Mouse (Mus musculus): ENCODE measurements at regions not wholly inside any gene's neighbourhood (a gene's known extent, or its start where the extent isn't known, plus 50 kb on each side); places are given as distances from the start of the nearest gene placed in this dataset.

- Histone ChIP-seq H3K9ac (replicated peaks) (no peak overlapping the region), H3K36me3 (no peaks in the 10 kb centered on the region), H3K27me3 (replicated peaks) (no peaks in the 10 kb centered on the region), H3K4me2 (no peak overlapping the region), H3K4me3 (replicated peaks) (no peak overlapping the region), H3K4me1 (no peaks in the 10 kb centered on the region), H3K9me3 (replicated peaks) (no peaks in the 10 kb centered on the region), H3K27ac (replicated peaks) (no peak overlapping the region)
- no peak for ATAC-seq (ENCODE audit: low FRiP score)
- WGBS: 41% methylated on average over 1 of the region's 1 CpGs
These were observed 259.7 kb upstream of the Erbb4 start for GRCm38 (mm10) chr1:69367531-69367930.

- H3K9ac ChIP-seq (replicated peaks): no peak overlapping the region
- H3K4me1 ChIP-seq: no peaks in the 10 kb centered on the region
- ATAC-seq (ENCODE audit: low FRiP score): no peak
- no peaks in the 10 kb centered on the region for H3K36me3 ChIP-seq
- H3K27me3 ChIP-seq (replicated peaks): no peaks in the 10 kb centered on the region
- H3K4me2 ChIP-seq: no peak overlapping the region
- H3K4me3 ChIP-seq (replicated peaks): no peak overlapping the region
- no peak overlapping the region for H3K27ac ChIP-seq (replicated peaks)
- no peaks in the 10 kb centered on the region for H3K9me3 ChIP-seq (replicated peaks)
These were observed 256.2 kb upstream of the Erbb4 start for GRCm38 (mm10) chr1:69364069-69364468.

- Histone ChIP-seq H3K4me2 (no peak overlapping the region), H3K4me3 (replicated peaks) (no peak overlapping the region), H3K27me3 (replicated peaks) (no peaks in the 10 kb centered on the region), H3K9ac (replicated peaks) (no peak overlapping the region), H3K9me3 (replicated peaks) (no peaks in the 10 kb centered on the region), H3K27ac (replicated peaks) (no peak overlapping the region), H3K4me1 (no peaks in the 10 kb centered on the region), H3K36me3 (no peaks in the 10 kb centered on the region)
- WGBS: 85% methylated on average over 7 of the region's 7 CpGs
- ATAC-seq (ENCODE audit: low FRiP score): no peak
These were observed 249.7 kb upstream of the Erbb4 start for GRCm38 (mm10) chr1:69357548-69357947.

GRCm38 (mm10) chr1:69350417-69350816, 242.6 kb upstream of the Erbb4 start:
- WGBS: 92% methylated on average over 2 of the region's 2 CpGs

GRCm38 (mm10) chr1:69349826-69350225, 242.0 kb upstream of the Erbb4 start:
- Histone ChIP-seq H3K27me3 (replicated peaks) (no peaks in the 10 kb centered on the region), H3K36me3 (no peaks in the 10 kb centered on the region), H3K4me1 (no peaks in the 10 kb centered on the region), H3K27ac (replicated peaks) (no peak overlapping the region), H3K9me3 (replicated peaks) (no peaks in the 10 kb centered on the region), H3K4me3 (replicated peaks) (no peak overlapping the region), H3K9ac (replicated peaks) (no peak overlapping the region), H3K4me2 (no peak overlapping the region)
- no peak for ATAC-seq (ENCODE audit: low FRiP score)
- WGBS: 93% methylated on average over 6 of the region's 6 CpGs

More at GRCm38 (mm10) chr1:69350417-69350816, 242.6 kb upstream of the Erbb4 start:
- H3K4me2 ChIP-seq: no peak overlapping the region
- no peaks in the 10 kb centered on the region for H3K27me3 ChIP-seq (replicated peaks)
- no peaks in the 10 kb centered on the region for H3K4me1 ChIP-seq
- no peak overlapping the region for H3K4me3 ChIP-seq (replicated peaks)
- H3K27ac ChIP-seq (replicated peaks): no peak overlapping the region
- H3K9ac ChIP-seq (replicated peaks): no peak overlapping the region
- no peaks in the 10 kb centered on the region for H3K9me3 ChIP-seq (replicated peaks)
- no peaks in the 10 kb centered on the region for H3K36me3 ChIP-seq
- ATAC-seq (ENCODE audit: low FRiP score): no peak

- H3K27me3 ChIP-seq (replicated peaks): no peaks in the 10 kb centered on the region
- no peak for ATAC-seq (ENCODE audit: low FRiP score)
- no peak overlapping the region for H3K27ac ChIP-seq (replicated peaks)
- H3K4me1 ChIP-seq: no peaks in the 10 kb centered on the region
- no peak overlapping the region for H3K9ac ChIP-seq (replicated peaks)
- no peak overlapping the region for H3K4me3 ChIP-seq (replicated peaks)
- no peaks in the 10 kb centered on the region for H3K36me3 ChIP-seq
- H3K9me3 ChIP-seq (replicated peaks): no peaks in the 10 kb centered on the region
- H3K4me2 ChIP-seq: no peak overlapping the region
- 88% methylated on average over 4 of the region's 4 CpGs for WGBS
These were observed 234.2 kb upstream of the Erbb4 start for GRCm38 (mm10) chr1:69342100-69342499.

- no peak overlapping the region for H3K9ac ChIP-seq (replicated peaks)
- ATAC-seq (ENCODE audit: low FRiP score): no peak
- no peaks in the 10 kb centered on the region for H3K9me3 ChIP-seq (replicated peaks)
- no peaks in the 10 kb centered on the region for H3K27me3 ChIP-seq (replicated peaks)
- WGBS: 95% methylated on average over 4 of the region's 4 CpGs
- H3K36me3 ChIP-seq: no peaks in the 10 kb centered on the region
- no peaks in the 10 kb centered on the region for H3K4me1 ChIP-seq
- no peak overlapping the region for H3K27ac ChIP-seq (replicated peaks)
- H3K4me2 ChIP-seq: no peak overlapping the region
- H3K4me3 ChIP-seq (replicated peaks): no peak overlapping the region
These were observed 232.6 kb upstream of the Erbb4 start for GRCm38 (mm10) chr1:69340481-69340880.

- Histone ChIP-seq H3K4me1 (peaks cover 2% of the 10 kb centered on the region; the same call in 1 of the 2 replicates), H3K9me3 (replicated peaks) (no peaks in the 10 kb centered on the region), H3K4me3 (replicated peaks) (no peak overlapping the region), H3K27ac (replicated peaks) (no peak overlapping the region), H3K4me2 (peak overlapping the region; percentile 33), H3K9ac (replicated peaks) (no peak overlapping the region), H3K27me3 (replicated peaks) (no peaks in the 10 kb centered on the region), H3K36me3 (no peaks in the 10 kb centered on the region)
- ATAC-seq (ENCODE audit: low FRiP score): no peak; the same call in 1 of the 2 replicates
- WGBS: 47% methylated on average over 11 of the region's 11 CpGs
These were observed 223.8 kb upstream of the Erbb4 start for GRCm38 (mm10) chr1:69331418-69332254.

- H3K27ac ChIP-seq (replicated peaks): no peak overlapping the region
- no peak for ATAC-seq (ENCODE audit: low FRiP score)
- WGBS: 80% methylated on average over 3 of the region's 3 CpGs
- H3K36me3 ChIP-seq: no peaks in the 10 kb centered on the region
- H3K4me3 ChIP-seq (replicated peaks): no peak overlapping the region
- no peak overlapping the region for H3K4me2 ChIP-seq
- no peak overlapping the region for H3K9ac ChIP-seq (replicated peaks)
- H3K9me3 ChIP-seq (replicated peaks): no peaks in the 10 kb centered on the region
- H3K27me3 ChIP-seq (replicated peaks): no peaks in the 10 kb centered on the region
- peaks cover 2% of the 10 kb centered on the region; the same call in 1 of the 2 replicates for H3K4me1 ChIP-seq
These were observed 221.5 kb upstream of the Erbb4 start for GRCm38 (mm10) chr1:69329399-69329798.

GRCm38 (mm10) chr1:69326711-69327110, 218.9 kb upstream of the Erbb4 start:
- Histone ChIP-seq H3K27me3 (replicated peaks) (no peaks in the 10 kb centered on the region), H3K36me3 (no peaks in the 10 kb centered on the region), H3K4me2 (no peak overlapping the region), H3K9me3 (replicated peaks) (no peaks in the 10 kb centered on the region), H3K27ac (replicated peaks) (no peak overlapping the region), H3K4me1 (peaks cover 2% of the 10 kb centered on the region; the same call in 1 of the 2 replicates), H3K9ac (replicated peaks) (no peak overlapping the region), H3K4me3 (replicated peaks) (no peak overlapping the region)
- WGBS: 90% methylated on average over 8 of the region's 8 CpGs
- no peak for ATAC-seq (ENCODE audit: low FRiP score)

- no peaks in the 10 kb centered on the region for H3K27me3 ChIP-seq (replicated peaks)
- no peak overlapping the region for H3K9ac ChIP-seq (replicated peaks)
- no peak for ATAC-seq (ENCODE audit: low FRiP score)
- no peak overlapping the region for H3K4me2 ChIP-seq
- no peaks in the 10 kb centered on the region for H3K36me3 ChIP-seq
- WGBS: 69% methylated on average over 3 of the region's 3 CpGs
- H3K9me3 ChIP-seq (replicated peaks): no peaks in the 10 kb centered on the region
- H3K27ac ChIP-seq (replicated peaks): no peak overlapping the region
- no peak overlapping the region for H3K4me3 ChIP-seq (replicated peaks)
- no peaks in the 10 kb centered on the region for H3K4me1 ChIP-seq
These were observed 211.7 kb upstream of the Erbb4 start for GRCm38 (mm10) chr1:69319526-69319925.

GRCm38 (mm10) chr1:69296816-69297215, 189.0 kb upstream of the Erbb4 start:
- Histone ChIP-seq H3K9ac (replicated peaks) (no peak overlapping the region), H3K9me3 (replicated peaks) (no peaks in the 10 kb centered on the region), H3K4me2 (no peak overlapping the region), H3K4me1 (no peaks in the 10 kb centered on the region), H3K36me3 (no peaks in the 10 kb centered on the region), H3K27me3 (replicated peaks) (no peaks in the 10 kb centered on the region), H3K4me3 (replicated peaks) (no peak overlapping the region), H3K27ac (replicated peaks) (no peak overlapping the region)
- ATAC-seq (ENCODE audit: low FRiP score): no peak
- 82% methylated on average over 3 of the region's 3 CpGs for WGBS

All from neural tube, embryonic 15.5 days (tissue).